Mouse (Mus musculus) heart, embryonic 14.5 days (tissue): ENCODE data around the gene Scmh1. TPM values are rescaled to one million over a fixed set of nuclear protein-coding genes. Genes with fewer than 3 reads are reported as not detected.

Experiments
- ATAC-seq: fragments of 200-750 bp; cut with Nextera tagmentation; 2 replicates; pipeline ENCODE4 v1.8.0; 2017; ENCODE audit warnings: low read depth, moderate TSS enrichment; ENCODE audit not compliant: insufficient number of reproducible peaks, insufficient read depth, low FRiP score
- H3K27ac ChIP-seq, 2 experiments: fragments of 200-500 bp in 1 of 2; fragments of 300-500 bp in 1 of 2; sonication (generic) in 1 of 2; replicated peaks in 1 of 2; 2 replicates each; pipeline ENCODE4 v1.5.1; 2012 to 2014; ENCODE audit warnings: low read depth in 2 of 2, low read length in 2 of 2, control low read depth in 1 of 2, mild to moderate bottlenecking in 1 of 2, mixed read lengths in 1 of 2; ENCODE audit not compliant: control insufficient read depth in 1 of 2, insufficient read depth in 1 of 2
- H3K27me3 ChIP-seq: fragments of 300-500 bp; sonication (generic); 2 replicates; pipeline ENCODE4 v1.6.1; 2014; ENCODE audit warnings: mild to moderate bottlenecking, low read length, control low read depth; ENCODE audit not compliant: control insufficient read depth, insufficient read depth
- H3K36me3 ChIP-seq: fragments of 300-500 bp; sonication (generic); 2 replicates; pipeline ENCODE4 v1.6.1; 2014; ENCODE audit warnings: mild to moderate bottlenecking, control low read depth, low read length, mixed read lengths; ENCODE audit not compliant: control insufficient read depth, insufficient read depth
- H3K4me1 ChIP-seq, 2 experiments: fragments of 200-500 bp in 1 of 2; fragments of 300-500 bp in 1 of 2; sonication (generic) in 1 of 2; 2 replicates each; pipeline ENCODE4 v1.6.1; 2012 to 2014; ENCODE audit warnings: low read length in 2 of 2, control low read depth in 1 of 2, mixed read lengths in 1 of 2; ENCODE audit not compliant: control insufficient read depth in 2 of 2, insufficient read depth in 2 of 2
- H3K4me2 ChIP-seq: fragments of 300-500 bp; sonication (generic); 2 replicates; pipeline ENCODE4 v1.6.1; 2014; ENCODE audit warnings: mild to moderate bottlenecking, low read length
- H3K4me3 ChIP-seq, 2 experiments: fragments of 200-500 bp in 1 of 2; fragments of 300-500 bp in 1 of 2; sonication (generic) in 1 of 2; 2 replicates each; pipeline ENCODE4 v1.5.1; 2012 to 2014; ENCODE audit warnings: low read length in 2 of 2, mild to moderate bottlenecking in 2 of 2, control low read depth in 1 of 2, low read depth in 1 of 2, moderate library complexity in 1 of 2; ENCODE audit not compliant: control insufficient read depth in 1 of 2, insufficient read depth in 1 of 2
- H3K9ac ChIP-seq: fragments of 300-500 bp; sonication (generic); 2 replicates; pipeline ENCODE4 v1.6.1; 2014; ENCODE audit warnings: mild to moderate bottlenecking, low read length
- H3K9me3 ChIP-seq: fragments of 300-500 bp; sonication (generic); 2 replicates; pipeline ENCODE4 v1.6.1; 2016; ENCODE audit warnings: low read length, control low read depth; ENCODE audit not compliant: control insufficient read depth
- WGBS: fragments of 180-500 bp; shearing (Covaris S2); extraction: QIAGEN DNeasy Blood & Tissue Kit; methylation state at CpG from one replicate; pipeline ENCODE4 v1.1.7; 2014; 5-methylcytosine and 5-hydroxymethylcytosine counted together
- polyA plus RNA-seq: library from polyadenylated mRNA; unstranded; fragments of >200 nt; fragmentation: Nextera tagmentation; extraction: Ambion mirVana; gene quantifications from 2 replicates; pipeline ENCODE4 v1.2.1, GENCODE M21; 2014

Scmh1 gene
- 81.6 and 85.3 TPM in 2 replicates for polyA plus RNA-seq

- peak within 1 kb of the TSS; percentile 98 for H3K9ac ChIP-seq
- under 1% methylated on average over 59 of the region's 102 CpGs for WGBS
- no peaks in the 10 kb centered on the region for H3K27me3 ChIP-seq
Observed at GRCm38 (mm10) chr4:120405144-120405805, at the start of gene Scmh1. Gene Scmh1, plus strand, starts transcription at chr4:120405281.

DNA sequence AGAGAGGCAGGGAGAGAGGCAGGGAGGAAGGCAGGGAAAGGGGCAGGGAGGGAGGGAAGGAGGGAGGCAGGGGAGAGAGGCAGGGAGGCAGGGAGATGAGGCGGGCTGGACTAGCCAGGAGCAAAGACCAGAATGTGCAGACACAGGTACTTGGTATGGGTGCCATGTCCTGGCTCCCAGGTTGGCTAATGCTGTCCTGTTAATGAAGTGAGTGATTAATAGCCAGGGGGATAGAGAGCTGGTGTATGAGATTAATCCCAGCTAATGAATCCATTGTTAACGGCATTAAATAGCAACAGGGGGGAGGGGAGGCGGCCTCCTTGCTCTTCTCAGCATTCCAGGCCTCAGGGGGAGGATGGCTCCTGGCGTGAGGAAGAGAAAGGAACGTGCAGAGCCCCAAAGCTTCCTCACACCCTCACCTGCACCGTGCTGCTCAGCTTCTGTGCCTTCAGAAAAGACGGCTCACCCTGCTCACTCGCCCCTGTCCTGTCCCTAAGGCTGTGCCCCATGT lies 45.0 kb upstream of the Scmh1 start:
- Histone ChIP-seq H3K4me2 (no peak overlapping the region), H3K9me3 (no peaks in the 10 kb centered on the region), H3K4me1 (no peaks in the 10 kb centered on the region), H3K36me3 (no peaks in the 10 kb centered on the region), H3K4me3 (no peak overlapping the region), H3K27me3 (peaks cover 54% of the 10 kb centered on the region), H3K9ac (no peak overlapping the region), H3K27ac (no peak overlapping the region)
- WGBS: 7% methylated on average over 8 of the region's 8 CpGs
- no peak for ATAC-seq

More at GRCm38 (mm10) chr4:120405144-120405805, at the start of gene Scmh1:
- Histone ChIP-seq H3K4me3 (peak within 1 kb of the TSS; percentile 90 to 98), H3K4me1 (peaks cover 8 to 26% of the 10 kb centered on the region in 2 experiments), H3K36me3 (no peaks in the 10 kb centered on the region), H3K27ac (peak within 1 kb of the TSS; percentile 88 to 96), H3K9me3 (no peaks in the 10 kb centered on the region), H3K4me2 (peak within 1 kb of the TSS; percentile 72)
- peak; percentile 85 for ATAC-seq

DNA sequence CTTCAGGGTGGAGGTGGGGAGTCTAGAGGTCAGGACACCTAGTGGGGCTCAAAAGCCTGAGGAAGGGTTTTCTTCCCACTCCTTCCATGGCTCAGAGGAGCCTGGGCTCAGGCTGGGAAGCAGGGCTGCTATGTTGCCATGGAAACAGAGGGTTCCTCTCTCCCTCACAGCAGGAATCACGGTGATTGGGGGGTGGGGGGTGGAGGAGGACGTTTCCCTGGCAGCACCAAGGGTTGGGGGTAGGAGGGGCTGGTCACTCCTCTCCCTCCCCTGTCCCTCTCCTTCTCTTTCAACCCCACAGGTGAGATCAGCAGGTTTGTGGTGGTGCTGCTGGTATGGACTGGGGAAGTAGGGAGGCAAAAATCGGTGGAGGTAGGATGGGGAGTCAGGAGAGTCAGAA lies 40.4 kb upstream of the Scmh1 start:
- 0% methylated on average over 3 of the region's 3 CpGs for WGBS
- Histone ChIP-seq H3K4me1 (peaks cover 4 to 10% of the 10 kb centered on the region in 2 experiments; a peak in 3 of 4 replicates), H3K27me3 (peaks cover 41% of the 10 kb centered on the region), H3K27ac (no peak overlapping the region), H3K9ac (no peak overlapping the region), H3K9me3 (no peaks in the 10 kb centered on the region), H3K4me2 (no peak overlapping the region), H3K4me3 (no peak overlapping the region), H3K36me3 (no peaks in the 10 kb centered on the region)
- no peak for ATAC-seq

DNA sequence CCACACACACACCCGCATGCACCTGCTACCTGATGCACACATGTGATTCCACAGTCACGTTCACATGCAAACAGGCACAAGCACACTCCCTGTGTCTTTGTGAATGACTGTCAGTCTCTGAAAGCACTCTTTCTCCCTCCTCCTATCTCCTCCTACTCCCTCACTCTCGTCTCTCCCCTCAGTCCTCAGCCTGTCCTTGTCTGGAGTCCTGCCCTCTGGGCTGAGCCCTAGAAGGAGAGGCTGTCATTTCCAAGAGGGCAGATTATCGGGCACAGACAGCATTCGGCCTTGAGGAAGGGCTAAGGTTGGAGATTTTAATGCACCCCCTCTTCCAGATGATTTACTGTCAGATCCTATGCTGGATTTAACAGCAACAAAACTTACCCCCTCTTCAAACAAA lies 39.6 kb upstream of the Scmh1 start:
- no peak overlapping the region for H3K27ac ChIP-seq
- no peak overlapping the region for H3K9ac ChIP-seq
- no peak overlapping the region for H3K4me3 ChIP-seq
- no peak for ATAC-seq
- H3K9me3 ChIP-seq: no peaks in the 10 kb centered on the region
- no peak overlapping the region for H3K4me2 ChIP-seq
- H3K27me3 ChIP-seq: peaks cover 35% of the 10 kb centered on the region
- no peaks in the 10 kb centered on the region for H3K36me3 ChIP-seq
- peaks cover 9 to 16% of the 10 kb centered on the region in 2 experiments; a peak in 3 of 4 replicates for H3K4me1 ChIP-seq
- 29% methylated on average over 5 of the region's 5 CpGs for WGBS

GRCm38 (mm10) chr4:120368031-120368430 lies 37.0 kb upstream of the Scmh1 start:
- peaks cover 9 to 16% of the 10 kb centered on the region in 2 experiments; a peak in 3 of 4 replicates for H3K4me1 ChIP-seq
- 53% methylated on average over 2 of the region's 2 CpGs for WGBS
- no peak overlapping the region for H3K9ac ChIP-seq
- no peaks in the 10 kb centered on the region for H3K9me3 ChIP-seq
- ATAC-seq: no peak
- H3K4me3 ChIP-seq: no peak overlapping the region
- H3K36me3 ChIP-seq: no peaks in the 10 kb centered on the region
- H3K4me2 ChIP-seq: no peak overlapping the region
- H3K27ac ChIP-seq: no peak overlapping the region
- peaks cover 26% of the 10 kb centered on the region for H3K27me3 ChIP-seq

- Histone ChIP-seq H3K9ac (no peak overlapping the region), H3K27me3 (peaks cover 24% of the 10 kb centered on the region), H3K9me3 (no peaks in the 10 kb centered on the region), H3K27ac (no peak overlapping the region), H3K4me2 (no peak overlapping the region), H3K4me1 (peaks cover 9 to 16% of the 10 kb centered on the region in 2 experiments; a peak in 3 of 4 replicates), H3K36me3 (no peaks in the 10 kb centered on the region), H3K4me3 (no peak overlapping the region)
- no peak for ATAC-seq
- WGBS: 13% methylated on average over 4 of the region's 4 CpGs
Observed at GRCm38 (mm10) chr4:120368663-120369062, 36.4 kb upstream of the Scmh1 start.

- Histone ChIP-seq H3K9me3 (no peaks in the 10 kb centered on the region), H3K4me1 (peaks cover 11 to 16% of the 10 kb centered on the region in 2 experiments; a peak in 3 of 4 replicates), H3K9ac (no peak overlapping the region), H3K4me2 (peak overlapping the region; percentile 53; the same call in 1 of the 2 replicates), H3K27me3 (peaks cover 20% of the 10 kb centered on the region), H3K36me3 (no peaks in the 10 kb centered on the region), H3K27ac (no peak overlapping the region; a peak in 1 of 4 replicates), H3K4me3 (no peak overlapping the region)
- WGBS: 29% methylated on average over 2 of the region's 2 CpGs
- ATAC-seq: no peak
Observed at GRCm38 (mm10) chr4:120369156-120369555, 35.9 kb upstream of the Scmh1 start.
